ENCODE assay signal across 27 mouse cellular contexts in genomic region chr16:4320856-4321255, GRCm38 (mm10).
A peak's percentile ranks its signal among the peaks of the same experiment; 100 is the strongest.
DNase-seq lines count a peak whose midpoint lies in the region; TF ChIP-seq lines count a peak whose summit lies in the region.
"Had no signal": no experiment of that assay in that cellular context is flagged by ENCODE, and none has a peak within 500 bp of the region (broad histone marks: within the 10 kb centered on the region; RNA-seq: fewer than 3 reads in every experiment).

No protein-coding gene starts in this region.

- TF ChIP-seq CTCF in gastrocnemius, adult 2 months (IDR thresholded peaks at IDR 0.05): no peak

- no peaks in the 10 kb centered on the region for H3K36me3 ChIP-seq in ES-E14 (ENCODE audit: control insufficient read depth, insufficient read depth, low read length, poor library complexity, severe bottlenecking)
- no peaks in the 10 kb centered on the region for H3K36me3 ChIP-seq in heart, embryonic 10.5 days
- H3K36me3 ChIP-seq: embryonic facial prominence, embryonic 12.5 days; embryonic facial prominence, embryonic 15.5 days; forebrain, embryonic 12.5 days; forebrain, embryonic 15.5 days; heart, embryonic 12.5 days; heart, embryonic 15.5 days; hindbrain, embryonic 10.5 days; hindbrain, embryonic 13.5 days; intestine, embryonic 15.5 days had no signal

- H3K27me3 ChIP-seq in heart, embryonic 10.5 days (ENCODE audit: insufficient read depth, poor library complexity, severe bottlenecking): peaks cover 4% of the 10 kb centered on the region; the same call in 1 of the 2 replicates
- H3K27me3 ChIP-seq: embryonic facial prominence, embryonic 12.5 days; embryonic facial prominence, embryonic 15.5 days; forebrain, embryonic 12.5 days; forebrain, embryonic 15.5 days; heart, embryonic 15.5 days; hindbrain, embryonic 13.5 days; intestine, embryonic 15.5 days had no signal

- intact Hi-C loops in gastrocnemius, adult 2 months (cut with DNase I): no loop called here

- no peak overlapping the region for H3K4me3 ChIP-seq in gastrocnemius, adult 2 months
- no peak overlapping the region for H3K4me3 ChIP-seq in ES-E14 (ENCODE audit: insufficient read depth in 1 of 2, low read depth in 1 of 2, low read length in 2 of 2, poor library complexity in 1 of 2, severe bottlenecking in 1 of 2)
- H3K4me3 ChIP-seq in heart, embryonic 10.5 days: no peak overlapping the region
- H3K4me3 ChIP-seq: embryonic facial prominence, embryonic 12.5 days; embryonic facial prominence, embryonic 15.5 days; forebrain, embryonic 12.5 days; forebrain, embryonic 15.5 days; heart, embryonic 12.5 days; heart, embryonic 15.5 days; hindbrain, embryonic 10.5 days; hindbrain, embryonic 13.5 days; intestine, embryonic 15.5 days had no signal

- WGBS in heart, embryonic 10.5 days: 64% methylated on average over 3 of the region's 3 CpGs

- in situ Hi-C loops in ES-E14 (cut with MboI; ENCODE audit: low sequenced_read_pairs in 2 of 2, unreplicated experiment in 2 of 2): no loop called here

- no peak overlapping the region for H3K9ac ChIP-seq in ES-E14 (ENCODE audit: insufficient read depth, low read depth, low read length, poor library complexity, severe bottlenecking)
- H3K9ac ChIP-seq: embryonic facial prominence, embryonic 12.5 days; embryonic facial prominence, embryonic 15.5 days; forebrain, embryonic 12.5 days; forebrain, embryonic 15.5 days; heart, embryonic 12.5 days; heart, embryonic 15.5 days; hindbrain, embryonic 13.5 days; intestine, embryonic 15.5 days had no signal

- DNase-seq in gastrocnemius, adult 2 months: no peak
- DNase-seq in gastrocnemius, adult 18-20 months (ENCODE audit: low spot score): no peak
- no peak for DNase-seq in ES-E14 (ENCODE audit: low read depth, low spot score)
- peak; percentile 33 for DNase-seq in adipocyte (ENCODE audit: low spot score)
- DNase-seq in yolk sac, embryonic 10.5 days (ENCODE audit: low spot score): peak; percentile 53
- no peak for DNase-seq in heart, embryonic 10.5 days (ENCODE audit: low spot score)
- no peak for DNase-seq in left cerebral cortex, adult 11 months (ENCODE audit: low spot score)
- DNase-seq: adrenal gland, postnatal 10 days; adrenal gland, postnatal 36 days; cerebellum, adult 11 months; cerebellum, adult 2 months; cerebellum, adult 9-11 months; cerebellum, postnatal 25 days; gastrocnemius, postnatal 10 days; gastrocnemius, postnatal 36 days; heart, postnatal 10 days; heart, postnatal 36 days; kidney, adult 11 months had no signal

- H3K9me3 ChIP-seq in ES-E14 (ENCODE audit: control insufficient read depth, insufficient read depth, low read depth, low read length): no peaks in the 10 kb centered on the region
- no peaks in the 10 kb centered on the region for H3K9me3 ChIP-seq in heart, embryonic 10.5 days
- H3K9me3 ChIP-seq: embryonic facial prominence, embryonic 12.5 days; embryonic facial prominence, embryonic 15.5 days; forebrain, embryonic 12.5 days; forebrain, embryonic 15.5 days; heart, embryonic 12.5 days; heart, embryonic 15.5 days; hindbrain, embryonic 10.5 days; hindbrain, embryonic 13.5 days; intestine, embryonic 15.5 days had no signal

- H3K4me1 ChIP-seq in ES-E14 (ENCODE audit: control insufficient read depth in 2 of 2, insufficient read depth in 2 of 2, low read length in 2 of 2, poor library complexity in 1 of 2): no peaks in the 10 kb centered on the region
- 0 out of 2 replicates have a peak, but pooled peaks cover 3% of the 10 kb centered on the region for H3K4me1 ChIP-seq in heart, embryonic 10.5 days
- H3K4me1 ChIP-seq: embryonic facial prominence, embryonic 12.5 days; heart, embryonic 12.5 days; heart, embryonic 15.5 days had no signal

- H3K27ac ChIP-seq in gastrocnemius, adult 2 months: peak overlapping the region; percentile 41; the same call in 1 of the 2 replicates
- H3K27ac ChIP-seq in ES-E14 (ENCODE audit: insufficient read depth, low read depth, low read length, poor library complexity, severe bottlenecking): no peak overlapping the region
- no peak overlapping the region for H3K27ac ChIP-seq in heart, embryonic 10.5 days
- H3K27ac ChIP-seq: embryonic facial prominence, embryonic 12.5 days; embryonic facial prominence, embryonic 15.5 days; forebrain, embryonic 12.5 days; forebrain, embryonic 15.5 days; heart, embryonic 15.5 days; hindbrain, embryonic 10.5 days; hindbrain, embryonic 13.5 days; intestine, embryonic 15.5 days had no signal

TF ChIP-seq in ES-E14, 5 proteins besides CTCF, POLR2A, EP300 and RAD21:
- TF ChIP-seq CHD2 (IDR thresholded peaks at IDR 0.05; ENCODE audit: low read depth, low read length): no peak
- no peak for TF ChIP-seq HCFC1 (IDR thresholded peaks at IDR 0.05; ENCODE audit: borderline replicate concordance, insufficient read depth, low read length)
- peak; percentile 33; the same call in 1 of the 2 replicates for TF ChIP-seq MAFK (IDR thresholded peaks at IDR 0.05; ENCODE audit: insufficient read depth, low read depth, low read length)
- TF ChIP-seq ZNF384 (IDR thresholded peaks at IDR 0.05; ENCODE audit: low read depth, low read length): no peak
- no peak for TF ChIP-seq ZC3H11A (IDR thresholded peaks at IDR 0.05; ENCODE audit: borderline replicate concordance, low read depth, low read length)
TF ChIP-seq in ES-E14: peak in this region for 1.

Comparison
In these comparisons a context has a peak if more than half of its experiments do, and no peak if none do; other contexts are left out.
1. DNase-seq: peak in adipocyte (single experiment) and yolk sac, embryonic 10.5 days (single experiment); none in gastrocnemius, adult 2 months (single experiment), gastrocnemius, adult 18-20 months (single experiment), ES-E14 (single experiment), heart, embryonic 10.5 days (single experiment) and left cerebral cortex, adult 11 months (single experiment).